Mouse (Mus musculus) spleen, adult 18-20 months (tissue): ENCODE results near the gene Gm12394.
"Not testable (repeated sequence)": the region's sequence is repeated elsewhere in the genome, so short reads cannot be mapped to it uniquely, and the experiment has no call there.

ENCODE experiments used
- DNase-seq, 2 experiments: peaks; one replicate each; pipeline ENCODE4 v3.0.0; 2022; ENCODE audit warnings: mixed read lengths in 2 of 2

Gm12394 gene

GRCm38 (mm10) chr4:42853788-42854187 lies 2.8 kb downstream of the Gm12394 start, which contains the start of gene Fam205a1:
Gene Fam205a1 (minus strand): TSS chr4:42853888.
- DNase-seq, result not testable (repeated sequence)

GRCm38 (mm10) chr4:42773893-42774292 lies 82.7 kb downstream of the Gm12394 start, which contains the start of gene Ccl21a:
Gene Ccl21a (minus strand): TSS chr4:42773993.
- not testable (repeated sequence) for DNase-seq

GRCm38 (mm10) chr4:42756477-42756876 lies 100.1 kb downstream of the Gm12394 start, which contains the start of gene Ccl19:
Gene Ccl19 (minus strand): TSS chr4:42756577.
- DNase-seq, result not testable (repeated sequence)

GRCm38 (mm10) chr4:42735245-42735644 lies 121.3 kb downstream of the Gm12394 start, which contains the start of gene 4930578G10Rik:
Gene 4930578G10Rik (plus strand): TSS chr4:42735545.
- not testable (repeated sequence) for DNase-seq
